Mouse (Mus musculus) layer of hippocampus, postnatal 25 days (tissue): ENCODE results near the gene Batf3. TPM values are rescaled to one million over a fixed set of nuclear protein-coding genes. Genes with fewer than 3 reads are reported as not detected.
A peak's percentile ranks its signal among the peaks of the same experiment; 100 is the strongest.

Source experiments
- DNase-seq, 2 experiments: peaks; one replicate each; pipeline ENCODE4 v3.0.0; 2022; ENCODE audit warnings: mixed read lengths in 2 of 2, low spot score in 1 of 2; ENCODE audit errors: extremely low spot score in 1 of 2
- total RNA-seq, 2 experiments: library from RNA; stranded (reverse); gene quantifications; 2 replicates each; pipeline ENCODE4 v1.2.3; 2021

The Batf3 gene
- total RNA-seq: 1 to 10 TPM in 1 of 2 experiments, under 1 TPM in 1; 0.96 to 1.1 TPM

GRCm38 (mm10) chr1:191097802-191098747, at the start of gene Batf3:
Batf3 (plus strand) TSS chr1:191097847.
- DNase-seq: peak in 1 of 2 experiments; percentile 36

DNA sequence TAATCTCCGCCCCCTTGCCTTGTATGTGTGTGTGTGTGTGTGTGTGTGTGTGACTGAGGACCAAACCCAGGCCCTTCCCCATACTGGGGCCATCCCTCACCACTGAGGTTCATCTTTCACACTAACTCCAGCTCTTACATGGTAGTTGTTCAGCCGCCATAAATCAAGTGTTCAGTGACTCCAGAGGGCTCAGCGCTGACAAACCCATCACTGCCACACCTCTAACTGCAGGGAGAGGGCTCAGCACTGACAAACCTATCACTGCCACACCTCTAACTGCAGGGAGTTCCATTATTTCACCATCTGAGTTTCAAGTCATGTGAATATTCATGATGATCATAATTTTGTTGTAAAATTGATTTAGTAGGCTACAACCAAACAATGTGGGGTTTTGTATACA, 44.1 kb upstream of the Batf3 start:
- DNase-seq: no peak

GRCm38 (mm10) chr1:191054870-191055532, 42.6 kb upstream of the Batf3 start:
- no peak for DNase-seq

DNA sequence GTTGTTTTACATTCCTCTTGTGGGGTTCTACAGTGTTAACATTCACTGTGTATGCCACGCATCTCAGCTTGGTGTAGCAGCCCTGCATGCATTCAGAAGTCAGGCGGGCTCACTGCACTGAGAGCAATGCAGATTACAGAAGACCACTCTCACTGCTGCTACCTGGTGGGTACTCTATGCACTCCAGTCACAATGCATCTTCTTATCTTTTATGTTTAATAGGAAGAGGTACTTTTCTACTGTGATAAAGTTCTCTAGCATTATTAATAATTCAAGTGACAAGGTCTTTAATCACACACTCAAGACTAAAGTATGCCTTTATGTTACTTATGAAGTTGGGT, 42.1 kb upstream of the Batf3 start:
- no peak for DNase-seq

GRCm38 (mm10) chr1:191057461-191057860, 40.2 kb upstream of the Batf3 start:
- DNase-seq: no peak

GRCm38 (mm10) chr1:191062241-191062780, 35.3 kb upstream of the Batf3 start:
- no peak for DNase-seq

GRCm38 (mm10) chr1:191062781-191063485, 34.7 kb upstream of the Batf3 start, which contains the start of the genes Tatdn3 and Nsl1:
Tatdn3 (minus strand) TSS chr1:191062932.
Nsl1 (plus strand) TSS chr1:191063012.
- DNase-seq: peak; percentile 98

- DNase-seq: no peak
These were observed 33.9 kb upstream of the Batf3 start for GRCm38 (mm10) chr1:191063700-191064099.

DNA sequence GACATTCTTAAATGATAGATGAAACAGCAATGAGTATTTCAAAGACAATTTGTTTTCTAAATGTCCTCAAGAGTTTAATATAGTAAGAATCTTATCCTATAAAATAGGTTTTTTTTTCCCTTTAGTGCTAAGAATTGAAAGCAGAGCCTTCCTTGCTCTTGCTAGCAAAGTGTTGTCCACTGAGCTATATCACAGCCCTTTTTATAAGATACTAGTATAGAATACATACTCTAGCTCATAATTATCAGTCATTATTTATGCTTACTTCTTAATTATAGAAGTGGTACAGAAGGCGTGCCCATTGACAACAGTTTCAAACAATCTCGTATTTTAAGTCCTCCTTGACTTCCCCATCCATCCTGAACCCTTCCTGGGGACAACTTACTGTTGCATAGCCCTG, 33.1 kb upstream of the Batf3 start:
- no peak for DNase-seq

- no peak for DNase-seq
These were observed 32.5 kb upstream of the Batf3 start for GRCm38 (mm10) chr1:191065188-191065587.

- no peak for DNase-seq
These were observed 29.3 kb upstream of the Batf3 start for GRCm38 (mm10) chr1:191068377-191068776.

GRCm38 (mm10) chr1:191070259-191070658, 27.4 kb upstream of the Batf3 start:
- no peak for DNase-seq

GRCm38 (mm10) chr1:191071613-191072012, 26.0 kb upstream of the Batf3 start:
- no peak for DNase-seq

DNA sequence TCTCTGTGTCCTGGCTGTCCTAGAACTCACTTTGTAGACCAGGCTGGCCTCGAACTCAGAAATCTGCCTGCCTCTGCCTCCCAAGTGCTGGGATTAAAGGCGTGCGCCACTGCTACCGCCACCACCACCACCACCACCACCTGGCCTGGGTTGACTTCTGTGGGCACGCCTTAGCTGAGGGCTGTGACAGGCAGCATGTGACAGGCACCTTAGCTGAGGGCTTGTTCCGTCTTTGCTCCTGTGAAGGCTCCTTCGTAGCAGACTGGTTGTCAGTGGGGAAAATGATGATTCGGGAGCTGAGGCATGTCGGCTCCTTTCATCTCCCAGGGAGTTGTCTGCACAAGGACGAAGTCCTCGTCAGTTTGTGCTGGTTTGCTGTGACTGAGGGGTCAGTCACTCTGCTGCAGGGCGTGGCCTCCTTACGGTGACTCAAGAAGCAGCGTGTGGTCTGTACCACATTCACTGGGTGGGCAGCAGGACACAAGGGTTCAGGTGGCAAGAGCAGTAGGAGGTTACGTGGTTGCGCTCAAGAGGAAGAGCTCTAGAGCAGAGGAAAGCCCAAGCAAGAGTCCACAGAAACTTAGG, 25.2 kb upstream of the Batf3 start:
- DNase-seq: no peak

- no peak for DNase-seq
These were observed 24.6 kb upstream of the Batf3 start for GRCm38 (mm10) chr1:191073001-191073400.

- DNase-seq: no peak
These were observed 24.2 kb upstream of the Batf3 start for GRCm38 (mm10) chr1:191073486-191073885.

DNA sequence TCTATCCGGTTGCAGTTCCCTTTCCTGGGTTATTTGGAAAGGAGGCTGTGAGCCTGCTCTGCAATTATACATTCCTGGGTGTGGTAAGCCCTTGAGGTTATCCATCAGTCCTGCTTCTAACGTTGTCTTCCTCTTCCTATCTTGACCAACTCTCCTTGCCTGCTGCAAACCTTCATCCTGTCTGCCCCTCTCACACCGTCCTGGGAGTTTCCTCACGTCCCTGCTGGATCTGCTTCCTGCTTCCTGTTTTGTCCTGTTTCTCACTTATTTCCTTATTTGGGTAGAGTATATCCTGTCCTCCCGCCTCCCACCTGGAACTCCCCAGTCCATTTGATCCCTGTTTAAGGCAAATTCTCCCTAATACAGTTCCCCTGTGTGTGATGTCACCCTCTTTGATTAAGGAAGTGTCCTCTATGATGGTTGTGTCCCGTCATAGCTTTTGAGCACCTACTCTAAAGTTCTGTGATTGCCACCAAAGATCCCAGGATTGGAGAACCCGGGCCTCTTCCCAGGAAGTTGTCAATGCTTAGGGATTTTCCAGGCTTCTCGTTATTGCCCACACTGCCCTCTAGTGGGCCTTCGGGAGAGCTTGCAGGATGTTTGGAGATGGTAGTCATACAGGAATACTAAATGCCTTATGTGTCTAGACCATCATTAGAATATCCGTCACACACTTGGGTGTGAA, 22.3 kb upstream of the Batf3 start:
- DNase-seq: peak; percentile 14 to 60

GRCm38 (mm10) chr1:191083230-191083629, 14.4 kb upstream of the Batf3 start:
- DNase-seq: no peak

DNA sequence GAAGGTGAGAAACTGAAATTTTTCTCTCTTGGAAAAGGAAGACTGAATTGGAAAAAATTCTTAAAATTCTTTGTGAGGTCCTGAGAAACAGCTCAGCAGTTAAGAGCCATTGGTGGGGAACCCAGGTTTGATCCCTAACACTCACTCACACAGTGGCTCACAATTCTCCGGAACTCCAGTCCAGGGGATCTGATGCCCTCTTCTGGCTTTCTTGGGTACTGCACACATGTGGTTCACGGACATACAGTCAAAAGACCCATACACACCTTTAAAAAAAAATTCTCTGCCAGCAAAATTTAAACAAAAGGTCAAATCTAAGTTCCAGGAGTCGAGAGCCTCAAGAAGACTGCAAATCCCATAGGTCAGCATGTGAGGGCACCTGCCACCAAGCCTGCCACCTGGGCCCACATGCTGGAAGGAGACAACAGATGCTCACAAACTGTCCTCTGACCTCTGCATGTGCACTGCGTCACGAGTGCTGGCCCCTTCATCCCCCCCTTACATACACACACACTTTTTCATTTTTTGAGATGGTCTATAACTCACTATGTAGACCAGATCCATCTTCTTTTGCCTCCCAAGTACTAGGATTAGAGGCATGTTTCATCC, 12.6 kb upstream of the Batf3 start:
- peak; percentile 23 to 73 for DNase-seq
